14 mouse cellular contexts compared by ENCODE assay signal in genomic region chr9:60266583-60267272, GRCm38 (mm10).
A peak's percentile ranks its signal among the peaks of the same experiment; 100 is the strongest.
DNase-seq lines count a peak whose midpoint lies in the region; ATAC-seq and TF ChIP-seq lines count a peak whose summit lies in the region.
"Had no signal": no experiment of that assay in that cellular context is flagged by ENCODE, and none has a peak within 500 bp of the region (broad histone marks: within the 10 kb centered on the region; RNA-seq: fewer than 3 reads in every experiment).

No protein-coding gene starts in this region.

- TF ChIP-seq CTCF in brain, embryonic 14.5 days (IDR thresholded peaks at IDR 0.05; ENCODE audit: borderline replicate concordance, extremely low read depth, insufficient read depth, insufficient read length), result no peak
- TF ChIP-seq CTCF in intestine, postnatal 0 days (IDR thresholded peaks at IDR 0.05; ENCODE audit: low read depth), result no peak

- H3K9ac ChIP-seq in embryonic facial prominence, embryonic 11.5 days (replicated peaks; ENCODE audit: low read length), result no peak overlapping the region
- no peak overlapping the region for H3K9ac ChIP-seq in hindbrain, embryonic 12.5 days
- no peak overlapping the region for H3K9ac ChIP-seq in midbrain, embryonic 15.5 days
- no peak overlapping the region for H3K9ac ChIP-seq in intestine, postnatal 0 days (ENCODE audit: low read depth, low read length)
- H3K9ac ChIP-seq: embryonic facial prominence, embryonic 13.5 days; liver, embryonic 15.5 days had no signal

- peak; percentile 96 for DNase-seq in brain, embryonic 14.5 days (ENCODE audit: low read depth)
- peak; percentile 24 for DNase-seq in embryonic facial prominence, embryonic 11.5 days (ENCODE audit: low spot score)
- DNase-seq in yolk sac, embryonic 10.5 days (ENCODE audit: low spot score), result no peak
- DNase-seq: cerebellum, adult 9-10 months; kidney, adult 9 months; lung, postnatal 36 days had no signal

- no peaks in the 10 kb centered on the region for H3K9me3 ChIP-seq in embryonic facial prominence, embryonic 11.5 days (replicated peaks; ENCODE audit: control insufficient read depth, low read length)
- H3K9me3 ChIP-seq in hindbrain, embryonic 12.5 days (replicated peaks), result no peaks in the 10 kb centered on the region
- H3K9me3 ChIP-seq in midbrain, embryonic 15.5 days, result no peaks in the 10 kb centered on the region
- no peaks in the 10 kb centered on the region for H3K9me3 ChIP-seq in intestine, postnatal 0 days (ENCODE audit: control insufficient read depth)
- H3K9me3 ChIP-seq: embryonic facial prominence, embryonic 13.5 days; liver, embryonic 15.5 days had no signal

- H3K4me2 ChIP-seq in embryonic facial prominence, embryonic 11.5 days (ENCODE audit: low read depth, low read length), result no peak overlapping the region
- H3K4me2 ChIP-seq in hindbrain, embryonic 12.5 days (replicated peaks), result no peak overlapping the region
- H3K4me2 ChIP-seq in midbrain, embryonic 15.5 days, result no peak overlapping the region
- no peak overlapping the region for H3K4me2 ChIP-seq in intestine, postnatal 0 days (replicated peaks; ENCODE audit: low read depth)
- H3K4me2 ChIP-seq: embryonic facial prominence, embryonic 13.5 days; liver, embryonic 15.5 days had no signal

- no peak overlapping the region for H3K4me3 ChIP-seq in embryonic facial prominence, embryonic 11.5 days (ENCODE audit: low read depth, low read length)
- H3K4me3 ChIP-seq in hindbrain, embryonic 12.5 days, result no peak overlapping the region
- no peak overlapping the region for H3K4me3 ChIP-seq in midbrain, embryonic 15.5 days
- no peak overlapping the region for H3K4me3 ChIP-seq in intestine, postnatal 0 days (ENCODE audit: low read depth, low read length)
- H3K4me3 ChIP-seq: embryonic facial prominence, embryonic 13.5 days; liver, embryonic 15.5 days; myocyte had no signal

- H3K36me3 ChIP-seq in embryonic facial prominence, embryonic 11.5 days (replicated peaks; ENCODE audit: control insufficient read depth, insufficient read depth, low read depth, low read length), result no peaks in the 10 kb centered on the region
- H3K36me3 ChIP-seq in hindbrain, embryonic 12.5 days, result no peaks in the 10 kb centered on the region
- H3K36me3 ChIP-seq in midbrain, embryonic 15.5 days (replicated peaks), result no peaks in the 10 kb centered on the region
- no peaks in the 10 kb centered on the region for H3K36me3 ChIP-seq in intestine, postnatal 0 days (ENCODE audit: control insufficient read depth, insufficient read depth)
- H3K36me3 ChIP-seq: embryonic facial prominence, embryonic 13.5 days; liver, embryonic 15.5 days had no signal

- TF ChIP-seq POLR2A in brain, embryonic 14.5 days (IDR thresholded peaks at IDR 0.05; ENCODE audit: borderline replicate concordance, extremely low read depth, insufficient read depth, insufficient read length, poor library complexity, severe bottlenecking), result no peak

- no peaks in the 10 kb centered on the region for H3K27me3 ChIP-seq in embryonic facial prominence, embryonic 11.5 days (ENCODE audit: control insufficient read depth, insufficient read depth, low read length)
- H3K27me3 ChIP-seq in hindbrain, embryonic 12.5 days, result no peaks in the 10 kb centered on the region
- no peaks in the 10 kb centered on the region for H3K27me3 ChIP-seq in midbrain, embryonic 15.5 days (replicated peaks)
- H3K27me3 ChIP-seq in intestine, postnatal 0 days (replicated peaks; ENCODE audit: control insufficient read depth, insufficient read depth, low read length), result no peaks in the 10 kb centered on the region
- H3K27me3 ChIP-seq: embryonic facial prominence, embryonic 13.5 days; liver, embryonic 15.5 days had no signal

- 70% methylated on average over 15 of the region's 15 CpGs for WGBS in embryonic facial prominence, embryonic 11.5 days
- WGBS in hindbrain, embryonic 12.5 days, result 38% methylated on average over 15 of the region's 15 CpGs
- 14% methylated on average over 15 of the region's 15 CpGs for WGBS in midbrain, embryonic 15.5 days
- WGBS in intestine, postnatal 0 days, result 90% methylated on average over 15 of the region's 15 CpGs

- ATAC-seq in embryonic facial prominence, embryonic 11.5 days (replicated peaks; ENCODE audit: insufficient number of reproducible peaks, low FRiP score, low TSS enrichment, low read depth), result no peak
- ATAC-seq in hindbrain, embryonic 12.5 days (ENCODE audit: low FRiP score), result peak; percentile 82
- peak; percentile 77 for ATAC-seq in midbrain, embryonic 15.5 days (replicated peaks)
- no peak for ATAC-seq in intestine, postnatal 0 days
- ATAC-seq in inflammation-experienced regulatory T-cells, adult 6 months, result no peak
- ATAC-seq: activated CD4-positive, CD25-positive, alpha-beta regulatory T cell, adult 4 months had no signal

- H3K4me1 ChIP-seq in embryonic facial prominence, embryonic 11.5 days (ENCODE audit: control insufficient read depth, insufficient read depth, low read length), result no peaks in the 10 kb centered on the region
- peaks cover 26% of the 10 kb centered on the region for H3K4me1 ChIP-seq in hindbrain, embryonic 12.5 days
- peaks cover 18% of the 10 kb centered on the region for H3K4me1 ChIP-seq in midbrain, embryonic 15.5 days
- H3K4me1 ChIP-seq in intestine, postnatal 0 days (replicated peaks; ENCODE audit: control insufficient read depth, insufficient read depth, low read length), result peaks cover 3% of the 10 kb centered on the region; the same call in 1 of the 2 replicates

- H3K27ac ChIP-seq in embryonic facial prominence, embryonic 11.5 days (replicated peaks; ENCODE audit: low read depth, low read length), result no peak overlapping the region
- peak overlapping the region; percentile 85 for H3K27ac ChIP-seq in hindbrain, embryonic 12.5 days
- H3K27ac ChIP-seq in midbrain, embryonic 15.5 days, result peak overlapping the region; percentile 59
- H3K27ac ChIP-seq in intestine, postnatal 0 days (ENCODE audit: low read depth, low read length), result no peak overlapping the region
- H3K27ac ChIP-seq: embryonic facial prominence, embryonic 13.5 days; liver, embryonic 15.5 days had no signal

Comparison
In these comparisons a context has a peak if more than half of its experiments do, and no peak if none do; other contexts are left out.
1. ATAC-seq: peak in hindbrain, embryonic 12.5 days (single experiment) and midbrain, embryonic 15.5 days (single experiment); none in embryonic facial prominence, embryonic 11.5 days (single experiment), intestine, postnatal 0 days (single experiment) and inflammation-experienced regulatory T-cells, adult 6 months (single experiment).
2. H3K27ac ChIP-seq: peak in hindbrain, embryonic 12.5 days (single experiment) and midbrain, embryonic 15.5 days (single experiment); none in embryonic facial prominence, embryonic 11.5 days (single experiment) and intestine, postnatal 0 days (single experiment).